Mouse (Mus musculus) adrenal gland, adult (tissue): ENCODE results near the gene Set.

Experiments used
- DNase-seq, 2 experiments: peaks; one replicate each; pipeline ENCODE4 v3.0.0; 2022 to 2023; ENCODE audit warnings: low spot score in 1 of 2; ENCODE audit not compliant: inconsistent age in 2 of 2

The Set gene

GRCm38 (mm10) chr2:30084632-30085031, 27.5 kb downstream of the Set start:
- no peak for DNase-seq

- DNase-seq, result no peak
Observed at GRCm38 (mm10) chr2:30087310-30087709, 30.1 kb downstream of the Set start.

GRCm38 (mm10) chr2:30091521-30091920, 34.3 kb downstream of the Set start:
- DNase-seq, result no peak

GRCm38 (mm10) chr2:30092280-30092918, 35.2 kb downstream of the Set start:
- DNase-seq, result peak; percentile 21 to 51

- DNase-seq, result peak; percentile 99
Observed at GRCm38 (mm10) chr2:30093471-30094207, 36.5 kb downstream of the Set start, which contains the start of gene Zdhhc12. Gene Zdhhc12, minus strand, starts transcription at chr2:30093648.

- DNase-seq, result no peak
Observed at GRCm38 (mm10) chr2:30094208-30094588, 37.0 kb downstream of the Set start.

GRCm38 (mm10) chr2:30095882-30096527, 38.8 kb downstream of the Set start:
- peak; percentile 62 to 85 for DNase-seq

- no peak for DNase-seq
Observed at GRCm38 (mm10) chr2:30100214-30100613, 43.0 kb downstream of the Set start.

GRCm38 (mm10) chr2:30106364-30106763, 49.2 kb downstream of the Set start:
- peak; percentile 35 to 72 for DNase-seq

GRCm38 (mm10) chr2:30107646-30108045, 50.5 kb downstream of the Set start:
- no peak for DNase-seq

- no peak for DNase-seq
Observed at GRCm38 (mm10) chr2:30108260-30108659, 51.1 kb downstream of the Set start.

GRCm38 (mm10) chr2:30111500-30111899, 54.3 kb downstream of the Set start:
- DNase-seq, result no peak

- DNase-seq, result no peak
Observed at GRCm38 (mm10) chr2:30112564-30112963, 55.4 kb downstream of the Set start.

GRCm38 (mm10) chr2:30119641-30120051, 62.5 kb downstream of the Set start:
- DNase-seq, result no peak

- DNase-seq, result no peak
Observed at GRCm38 (mm10) chr2:30120269-30120668, 63.1 kb downstream of the Set start.
